Mouse (Mus musculus): ENCODE results near the gene Frmpd1. TPM values are rescaled to one million over a fixed set of nuclear protein-coding genes. Genes with fewer than 3 reads are reported as not detected.

Gene Frmpd1
- total and polyA plus RNA-seq, 3 experiments, result 0.23 to 0.47 TPM; not detected in 1

DNA sequence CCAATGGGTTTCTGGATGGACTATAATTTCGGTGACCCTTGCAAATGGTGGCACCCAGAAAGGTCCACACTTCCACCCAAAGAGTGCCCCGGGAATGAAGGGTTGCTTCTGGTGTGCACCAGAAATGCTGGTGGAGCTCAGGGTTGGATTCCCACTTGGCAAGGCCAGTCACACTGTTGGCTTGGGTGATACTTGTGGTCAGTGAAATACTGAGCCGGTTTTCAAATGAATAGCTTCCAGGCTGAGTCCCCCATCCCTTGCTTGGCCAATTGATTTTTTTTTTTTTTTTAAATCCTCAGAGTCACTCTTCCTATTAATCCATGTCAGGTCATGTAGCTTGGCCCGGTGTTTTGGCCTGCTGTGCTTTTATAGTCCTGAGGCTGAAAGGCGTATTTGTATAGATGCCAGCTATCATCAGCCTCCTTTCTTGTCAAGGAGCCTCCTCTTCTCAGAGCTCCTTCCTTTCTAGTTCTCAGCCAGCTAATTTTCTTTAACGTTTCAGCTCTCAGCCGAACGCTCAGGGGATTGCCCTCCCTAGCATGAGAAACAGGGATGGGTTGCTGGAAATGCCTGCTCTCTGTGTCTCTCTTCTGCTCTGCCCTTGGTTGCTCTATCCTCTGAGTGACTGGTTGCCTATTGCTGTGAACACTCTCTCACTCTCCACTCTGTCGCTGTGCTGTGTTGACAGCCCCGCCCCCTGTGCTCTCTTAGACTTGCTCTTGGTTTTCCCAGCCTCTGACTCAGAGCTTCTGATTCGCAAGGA is 69.3 kb downstream of the Frmpd1 start:
- H3K9me3 ChIP-seq (replicated peaks; ENCODE audit: insufficient read depth, low read length), result no peaks in the 10 kb centered on the region
- H3K4me3 ChIP-seq (ENCODE audit: control insufficient read depth in 1 of 2, insufficient read depth in 1 of 2, low read depth in 2 of 2, low read length in 2 of 2), result no peak overlapping the region
- no peaks in the 10 kb centered on the region for H3K4me1 ChIP-seq (ENCODE audit: control insufficient read depth in 1 of 2, insufficient read depth in 2 of 2, low read length in 2 of 2)
- no peak overlapping the region for H3K9ac ChIP-seq (ENCODE audit: control insufficient read depth, low read depth, low read length, poor library complexity, severe bottlenecking)
- no peak for TF ChIP-seq TBP (IDR thresholded peaks at IDR 0.05; ENCODE audit: low read depth, low read length)
- no peak for DNase-seq (ENCODE audit: low read depth, low spot score)
- H3K27me3 ChIP-seq (ENCODE audit: control insufficient read depth in 1 of 2, insufficient read depth in 2 of 2, low read length in 2 of 2), result peaks cover 6 to 14% of the 10 kb centered on the region in 2 experiments; a peak in 3 of 4 replicates
- no peaks in the 10 kb centered on the region for H3K79me2 ChIP-seq (ENCODE audit: control insufficient read depth, insufficient read depth, low read length, poor library complexity)
- no peaks in the 10 kb centered on the region for H3K36me3 ChIP-seq (ENCODE audit: control insufficient read depth in 1 of 2, insufficient read depth in 2 of 2, low read length in 2 of 2)
- H3K27ac ChIP-seq (ENCODE audit: control insufficient read depth, low read depth, low read length), result no peak overlapping the region

DNA sequence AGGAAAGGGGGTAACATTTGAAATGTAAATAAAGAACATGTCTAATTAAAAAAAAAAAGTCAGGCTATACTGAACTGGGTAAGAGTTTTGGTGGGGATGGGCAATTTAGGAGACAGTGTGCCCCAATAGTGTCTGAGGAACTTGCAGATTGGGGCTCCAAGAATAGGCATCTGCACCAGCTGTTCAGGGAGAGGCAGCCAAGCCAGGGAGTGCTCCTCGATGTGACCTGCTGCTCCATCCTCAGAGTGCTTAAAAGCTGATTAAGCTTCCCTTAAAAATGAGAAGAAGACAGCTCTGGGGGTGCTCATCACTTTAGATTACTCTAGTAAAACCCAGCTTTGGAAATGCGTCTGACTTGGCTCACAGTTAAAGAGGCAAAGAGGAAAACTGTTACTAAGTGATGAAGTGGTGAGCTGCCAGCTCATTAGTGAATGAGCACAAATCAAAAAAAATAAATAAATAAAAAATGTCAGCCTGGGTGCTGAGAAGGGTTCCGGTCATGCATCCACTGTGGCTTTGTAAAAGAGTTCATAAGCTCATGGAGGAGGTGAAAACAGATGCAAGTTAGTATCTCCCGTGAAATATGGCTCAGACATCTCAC is 74.7 kb downstream of the Frmpd1 start:
- Histone ChIP-seq H3K36me3 (ENCODE audit: control insufficient read depth in 1 of 2, insufficient read depth in 2 of 2, low read length in 2 of 2) (no peaks in the 10 kb centered on the region), H3K9me3 (replicated peaks; ENCODE audit: insufficient read depth, low read length) (no peaks in the 10 kb centered on the region), H3K27ac (ENCODE audit: control insufficient read depth, low read depth, low read length) (no peak overlapping the region), H3K9ac (ENCODE audit: control insufficient read depth, low read depth, low read length, poor library complexity, severe bottlenecking) (no peak overlapping the region), H3K4me1 (ENCODE audit: control insufficient read depth in 1 of 2, insufficient read depth in 2 of 2, low read length in 2 of 2) (no peaks in the 10 kb centered on the region), H3K4me3 (ENCODE audit: control insufficient read depth in 1 of 2, insufficient read depth in 1 of 2, low read depth in 2 of 2, low read length in 2 of 2) (no peak overlapping the region), H3K79me2 (ENCODE audit: control insufficient read depth, insufficient read depth, low read length, poor library complexity) (no peaks in the 10 kb centered on the region), H3K27me3 (ENCODE audit: control insufficient read depth in 1 of 2, insufficient read depth in 2 of 2, low read length in 2 of 2) (peaks cover 10 to 17% of the 10 kb centered on the region in 2 experiments; a peak in 3 of 4 replicates)
- no peak for DNase-seq (ENCODE audit: low read depth, low spot score)
- TF ChIP-seq JUND (IDR thresholded peaks at IDR 0.05; ENCODE audit: low read depth, low read length), result no peak
- TF ChIP-seq ZMIZ1 (IDR thresholded peaks at IDR 0.05; ENCODE audit: low read depth, low read length), result no peak
- no peak for TF ChIP-seq TAL1 (IDR thresholded peaks at IDR 0.05; ENCODE audit: low read length)
- TF ChIP-seq ETS1 (IDR thresholded peaks at IDR 0.05; ENCODE audit: low read depth, low read length), result no peak
- TF ChIP-seq POLR2AphosphoS2 (IDR thresholded peaks at IDR 0.05; ENCODE audit: low read length), result no peak
- no peak for TF ChIP-seq NRF1 (IDR thresholded peaks at IDR 0.05; ENCODE audit: insufficient read depth, low read depth, low read length, poor library complexity, severe bottlenecking)
- no peak for TF ChIP-seq CHD1 (IDR thresholded peaks at IDR 0.05; ENCODE audit: low read depth, low read length)
- no peak for TF ChIP-seq SMC3 (IDR thresholded peaks at IDR 0.05; ENCODE audit: low read depth, low read length)
- no peak for TF ChIP-seq TCF12 (IDR thresholded peaks at IDR 0.05; ENCODE audit: low read depth, low read length)
- no peak for TF ChIP-seq MAFK (IDR thresholded peaks at IDR 0.05; ENCODE audit: borderline replicate concordance, low read depth, low read length)
- TF ChIP-seq RCOR1 (IDR thresholded peaks at IDR 0.05; ENCODE audit: low read depth, low read length), result no peak
- no peak for TF ChIP-seq MYB (IDR thresholded peaks at IDR 0.05; ENCODE audit: low read depth, low read length)
- no peak for TF ChIP-seq CTCF (IDR thresholded peaks at IDR 0.05 in 2 of 3, conservative IDR thresholded peaks at IDR 0.05 in 1 of 3; ENCODE audit: control insufficient read depth in 1 of 3, insufficient read depth in 1 of 3, low read depth in 2 of 3, low read length in 3 of 3, poor library complexity in 1 of 3, severe bottlenecking in 1 of 3)
- TF ChIP-seq MEF2A (IDR thresholded peaks at IDR 0.05; ENCODE audit: extremely low read depth, insufficient replicate concordance, low read depth, low read length, poor library complexity, severe bottlenecking), result no peak
- no peak for TF ChIP-seq TBP (IDR thresholded peaks at IDR 0.05; ENCODE audit: low read depth, low read length)
- TF ChIP-seq BHLHE40 (IDR thresholded peaks at IDR 0.05; ENCODE audit: borderline replicate concordance, low read depth, low read length), result no peak
- TF ChIP-seq ZC3H11A (IDR thresholded peaks at IDR 0.05; ENCODE audit: low read depth, low read length), result no peak
- no peak for TF ChIP-seq ZNF384 (IDR thresholded peaks at IDR 0.05; ENCODE audit: low read depth, low read length)
- no peak for TF ChIP-seq E2F4 (IDR thresholded peaks at IDR 0.05; ENCODE audit: borderline replicate concordance, low read depth, low read length)
- no peak for TF ChIP-seq USF1 (IDR thresholded peaks at IDR 0.05; ENCODE audit: low read depth, low read length)

Measured in MEL (cell line).